Mouse (Mus musculus): ENCODE results near the gene Emc10. TPM values are rescaled to one million over a fixed set of nuclear protein-coding genes. Genes with fewer than 3 reads are reported as not detected.

The Emc10 gene
- total and polyA plus RNA-seq, 3 experiments, result 91.4 to 149 TPM; not detected in 1

DNA sequence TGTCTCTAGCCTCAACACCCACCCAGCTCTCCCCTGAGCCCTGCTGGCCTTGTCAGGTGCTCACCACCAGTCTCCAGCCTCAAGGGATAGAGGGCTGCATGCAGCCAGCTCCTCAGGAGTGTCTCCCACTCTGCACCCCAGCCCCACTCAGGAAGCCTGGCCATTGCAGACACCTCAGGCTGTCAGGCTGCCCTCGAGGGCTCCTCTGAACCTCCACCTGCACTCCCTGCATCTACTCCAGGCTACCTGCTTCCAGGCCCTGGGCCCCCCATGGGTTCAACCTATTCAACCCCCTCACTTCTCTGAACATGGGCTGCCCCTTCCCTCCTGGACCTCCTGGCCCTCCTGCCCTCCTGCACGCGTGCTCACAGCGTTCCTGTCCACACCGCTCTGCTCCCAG is 4.9 kb downstream of the Emc10 start:
- peaks cover 0 to 4% of the 10 kb centered on the region in 2 experiments; a peak in 3 of 4 replicates for H3K36me3 ChIP-seq (ENCODE audit: control insufficient read depth in 1 of 2, insufficient read depth in 2 of 2, low read length in 2 of 2)

DNA sequence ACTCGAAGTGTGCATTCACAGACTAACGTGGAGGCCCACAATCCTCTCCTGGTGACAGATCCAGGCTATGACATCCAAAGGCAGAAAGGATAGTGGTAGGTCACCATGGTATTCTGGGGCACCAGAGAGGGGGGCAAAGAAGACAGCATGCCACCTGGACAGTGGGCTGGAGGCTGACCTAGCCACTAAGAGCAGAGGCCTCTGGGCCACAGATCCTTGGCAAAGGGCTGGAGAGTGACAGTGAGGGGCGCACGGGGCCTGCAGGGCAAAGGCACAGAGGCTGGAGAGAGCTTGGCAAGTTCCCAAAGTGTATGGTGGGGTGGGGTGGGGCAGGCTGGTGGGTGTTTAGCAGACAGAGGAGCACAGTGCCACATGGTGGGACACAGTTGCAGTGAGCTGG is 6.0 kb downstream of the Emc10 start:
- Histone ChIP-seq H3K36me3 (ENCODE audit: control insufficient read depth in 1 of 2, insufficient read depth in 2 of 2, low read length in 2 of 2) (peaks cover 0 to 2% of the 10 kb centered on the region in 2 experiments; a peak in 3 of 4 replicates), H3K9ac (ENCODE audit: control insufficient read depth, low read depth, low read length, poor library complexity, severe bottlenecking) (no peak overlapping the region), H3K79me2 (ENCODE audit: control insufficient read depth, insufficient read depth, low read length, poor library complexity) (peaks cover 8% of the 10 kb centered on the region), H3K4me3 (ENCODE audit: control insufficient read depth in 1 of 2, insufficient read depth in 1 of 2, low read depth in 2 of 2, low read length in 2 of 2) (no peak overlapping the region), H3K4me1 (ENCODE audit: control insufficient read depth in 1 of 2, insufficient read depth in 2 of 2, low read length in 2 of 2) (peaks cover 0 to 5% of the 10 kb centered on the region in 2 experiments; a peak in 2 of 4 replicates), H3K27me3 (ENCODE audit: control insufficient read depth in 1 of 2, insufficient read depth in 2 of 2, low read length in 2 of 2) (no peaks in the 10 kb centered on the region), H3K27ac (ENCODE audit: control insufficient read depth, low read depth, low read length) (no peak overlapping the region), H3K9me3 (replicated peaks; ENCODE audit: insufficient read depth, low read length) (no peaks in the 10 kb centered on the region)
- TF ChIP-seq MAFK (IDR thresholded peaks at IDR 0.05; ENCODE audit: borderline replicate concordance, low read depth, low read length) (no peak), NELFE (IDR thresholded peaks at IDR 0.05; ENCODE audit: low read depth, low read length) (no peak), ELF1 (IDR thresholded peaks at IDR 0.05; ENCODE audit: low read depth, low read length) (no peak), NRF1 (IDR thresholded peaks at IDR 0.05; ENCODE audit: insufficient read depth, low read depth, low read length, poor library complexity, severe bottlenecking) (no peak), MAZ (IDR thresholded peaks at IDR 0.05; ENCODE audit: low read depth, low read length) (no peak), GABPA (IDR thresholded peaks at IDR 0.05; ENCODE audit: low read depth, low read length) (no peak), TBP (IDR thresholded peaks at IDR 0.05; ENCODE audit: low read depth, low read length) (no peak), UBTF (IDR thresholded peaks at IDR 0.05; ENCODE audit: borderline replicate concordance, insufficient read depth, low read depth, low read length) (no peak), HCFC1 (IDR thresholded peaks at IDR 0.05; ENCODE audit: low read depth, low read length) (no peak), MEF2A (IDR thresholded peaks at IDR 0.05; ENCODE audit: extremely low read depth, insufficient replicate concordance, low read depth, low read length, poor library complexity, severe bottlenecking) (no peak), SIN3A (IDR thresholded peaks at IDR 0.05; ENCODE audit: low read length) (no peak), USF2 (IDR thresholded peaks at IDR 0.05; ENCODE audit: borderline replicate concordance in 1 of 2, insufficient read depth in 1 of 2, low read depth in 1 of 2, low read length in 2 of 2) (no peak), ZNF384 (IDR thresholded peaks at IDR 0.05; ENCODE audit: low read depth, low read length) (no peak), JUND (IDR thresholded peaks at IDR 0.05; ENCODE audit: low read depth, low read length) (no peak), BHLHE40 (IDR thresholded peaks at IDR 0.05; ENCODE audit: borderline replicate concordance, low read depth, low read length) (no peak), GATA1 (IDR thresholded peaks at IDR 0.05; ENCODE audit: low read depth, low read length) (no peak), POLR2AphosphoS5 (IDR thresholded peaks at IDR 0.05; ENCODE audit: borderline replicate concordance, low read depth, low read length) (no peak)
- DNase-seq (ENCODE audit: low read depth, low spot score), result no peak

More for the DNA sequence above, 4.9 kb downstream of the Emc10 start:
- Histone ChIP-seq H3K4me3 (ENCODE audit: control insufficient read depth in 1 of 2, insufficient read depth in 1 of 2, low read depth in 2 of 2, low read length in 2 of 2) (no peak overlapping the region), H3K27me3 (ENCODE audit: control insufficient read depth in 1 of 2, insufficient read depth in 2 of 2, low read length in 2 of 2) (no peaks in the 10 kb centered on the region), H3K79me2 (ENCODE audit: control insufficient read depth, insufficient read depth, low read length, poor library complexity) (peaks cover 15% of the 10 kb centered on the region), H3K9ac (ENCODE audit: control insufficient read depth, low read depth, low read length, poor library complexity, severe bottlenecking) (no peak overlapping the region), H3K4me1 (ENCODE audit: control insufficient read depth in 1 of 2, insufficient read depth in 2 of 2, low read length in 2 of 2) (peaks cover 0 to 10% of the 10 kb centered on the region in 2 experiments; a peak in 2 of 4 replicates), H3K27ac (ENCODE audit: control insufficient read depth, low read depth, low read length) (no peak overlapping the region), H3K9me3 (replicated peaks; ENCODE audit: insufficient read depth, low read length) (no peaks in the 10 kb centered on the region)
- no peak for TF ChIP-seq TCF12 (IDR thresholded peaks at IDR 0.05; ENCODE audit: low read depth, low read length)
- TF ChIP-seq EP300 (IDR thresholded peaks at IDR 0.05; ENCODE audit: low read depth in 1 of 2, low read length in 2 of 2), result no peak
- TF ChIP-seq ZKSCAN1 (IDR thresholded peaks at IDR 0.05; ENCODE audit: low read depth, low read length), result no peak
- no peak for TF ChIP-seq TAL1 (IDR thresholded peaks at IDR 0.05; ENCODE audit: low read length)
- no peak for TF ChIP-seq MYC (IDR thresholded peaks at IDR 0.05; ENCODE audit: low read depth, low read length)
- no peak for TF ChIP-seq MAX (IDR thresholded peaks at IDR 0.05; ENCODE audit: low read length)
- TF ChIP-seq CTCF (IDR thresholded peaks at IDR 0.05 in 2 of 3, conservative IDR thresholded peaks at IDR 0.05 in 1 of 3; ENCODE audit: control insufficient read depth in 1 of 3, insufficient read depth in 1 of 3, low read depth in 2 of 3, low read length in 3 of 3, poor library complexity in 1 of 3, severe bottlenecking in 1 of 3), result no peak
- TF ChIP-seq MAFK (IDR thresholded peaks at IDR 0.05; ENCODE audit: borderline replicate concordance, low read depth, low read length), result no peak
- no peak for TF ChIP-seq MYB (IDR thresholded peaks at IDR 0.05; ENCODE audit: low read depth, low read length)
- TF ChIP-seq RAD21 (IDR thresholded peaks at IDR 0.05; ENCODE audit: low read depth, low read length), result no peak
- TF ChIP-seq CHD2 (IDR thresholded peaks at IDR 0.05; ENCODE audit: low read length), result no peak
- no peak for TF ChIP-seq RCOR1 (IDR thresholded peaks at IDR 0.05; ENCODE audit: low read depth, low read length)
- DNase-seq (ENCODE audit: low read depth, low spot score), result no peak
